25 mouse cellular contexts compared by ENCODE assay signal in genomic region chr10:122765992-122766391, GRCm38 (mm10).
DNase-seq lines count a peak whose midpoint lies in the region; ATAC-seq and TF ChIP-seq lines count a peak whose summit lies in the region.
"Had no signal": no experiment of that assay in that cellular context is flagged by ENCODE, and none has a peak within 500 bp of the region (broad histone marks: within the 10 kb centered on the region; RNA-seq: fewer than 3 reads in every experiment).

No protein-coding gene starts in this region.

- intact Hi-C loops in heart, adult 2 months (cut with DNase I), result loop anchor here (10.0 kb wide), 1 partner anchor 91 kb away; the partner anchor contains the start of gene Ppm1h
- intact Hi-C loops in heart, postnatal 36 days (cut with DNase I), result no loop called here

- 29% methylated on average over 8 of the region's 8 CpGs for WGBS in heart, adult 2 months
- WGBS in heart, postnatal 0 days, result 21% methylated on average over 8 of the region's 8 CpGs
- WGBS in heart, embryonic 11.5 days (ENCODE audit: insufficient replicate concordance), result 39% methylated on average over 8 of the region's 8 CpGs
- WGBS in lung, embryonic 15.5 days, result 22% methylated on average over 8 of the region's 8 CpGs

- H3K27ac ChIP-seq in heart, adult 2 months, result peak overlapping the region; percentile 80
- peak overlapping the region; percentile 9; the same call in 1 of the 2 replicates for H3K27ac ChIP-seq in heart, postnatal 0 days (ENCODE audit: low read depth)
- no peak overlapping the region for H3K27ac ChIP-seq in heart, embryonic 11.5 days (ENCODE audit: low read depth, low read length)
- 0 out of 2 replicates have a peak overlapping the region, but pooled peaks have one; percentile 19 for H3K27ac ChIP-seq in lung, embryonic 15.5 days
- H3K27ac ChIP-seq: embryonic facial prominence, embryonic 10.5 days; embryonic facial prominence, embryonic 15.5 days; hindbrain, embryonic 12.5 days; hindbrain, postnatal 0 days; intestine, embryonic 15.5 days; limb, embryonic 13.5 days; midbrain, embryonic 12.5 days; neural tube, embryonic 13.5 days; stomach, postnatal 0 days had no signal

- H3K9me3 ChIP-seq in heart, postnatal 0 days (replicated peaks; ENCODE audit: control insufficient read depth, low read length), result no peaks in the 10 kb centered on the region
- H3K9me3 ChIP-seq in heart, embryonic 11.5 days (replicated peaks; ENCODE audit: control insufficient read depth, low read length), result no peaks in the 10 kb centered on the region
- H3K9me3 ChIP-seq in lung, embryonic 15.5 days, result no peaks in the 10 kb centered on the region
- H3K9me3 ChIP-seq: embryonic facial prominence, embryonic 10.5 days; embryonic facial prominence, embryonic 15.5 days; hindbrain, embryonic 12.5 days; intestine, embryonic 15.5 days; limb, embryonic 13.5 days; midbrain, embryonic 12.5 days; neural tube, embryonic 13.5 days had no signal

- no peaks in the 10 kb centered on the region for H3K79me2 ChIP-seq in heart, adult 2 months (replicated peaks; ENCODE audit: control insufficient read depth, insufficient read depth, low read length)

- TF ChIP-seq EP300 in heart, adult 2 months (IDR thresholded peaks at IDR 0.05; ENCODE audit: insufficient read depth, low read depth, low read length), result no peak
- no peak for TF ChIP-seq EP300 in heart, postnatal 0 days (IDR thresholded peaks at IDR 0.05; ENCODE audit: low read depth)

- ATAC-seq in heart, postnatal 0 days (ENCODE audit: insufficient read depth, low read depth), result peak; percentile 54
- ATAC-seq in heart, embryonic 11.5 days (replicated peaks; ENCODE audit: insufficient number of reproducible peaks, low FRiP score, low TSS enrichment), result no peak
- ATAC-seq in lung, embryonic 15.5 days (ENCODE audit: borderline replicate concordance, extremely low read depth, low FRiP score, low TSS enrichment), result no peak
- ATAC-seq: forebrain, embryonic 14.5 days; hindbrain, postnatal 0 days had no signal

- peaks cover 7% of the 10 kb centered on the region for H3K4me1 ChIP-seq in heart, adult 2 months (ENCODE audit: control insufficient read depth, insufficient read depth, low read length)
- peaks cover 16% of the 10 kb centered on the region for H3K4me1 ChIP-seq in heart, postnatal 0 days (ENCODE audit: control insufficient read depth, insufficient read depth)
- H3K4me1 ChIP-seq in heart, embryonic 11.5 days (ENCODE audit: control insufficient read depth, insufficient read depth, low read length), result peaks cover 33% of the 10 kb centered on the region
- peaks cover 20% of the 10 kb centered on the region for H3K4me1 ChIP-seq in lung, embryonic 15.5 days
- H3K4me1 ChIP-seq: midbrain, embryonic 12.5 days had no signal

- H3K27me3 ChIP-seq in heart, adult 2 months (ENCODE audit: control insufficient read depth, insufficient read depth, low read length), result no peaks in the 10 kb centered on the region
- no peaks in the 10 kb centered on the region for H3K27me3 ChIP-seq in heart, postnatal 0 days (ENCODE audit: control insufficient read depth, insufficient read depth, low read length)
- no peaks in the 10 kb centered on the region; the same call in 1 of the 2 replicates for H3K27me3 ChIP-seq in heart, embryonic 11.5 days (ENCODE audit: control insufficient read depth, insufficient read depth, low read length)
- no peaks in the 10 kb centered on the region for H3K27me3 ChIP-seq in lung, embryonic 15.5 days
- H3K27me3 ChIP-seq: embryonic facial prominence, embryonic 15.5 days; hindbrain, embryonic 12.5 days; intestine, embryonic 15.5 days; midbrain, embryonic 12.5 days; neural tube, embryonic 13.5 days had no signal

- no peak for TF ChIP-seq POLR2A in heart, adult 2 months (IDR thresholded peaks at IDR 0.05; ENCODE audit: insufficient read depth, low read depth, low read length)

- TF ChIP-seq CTCF in heart, adult 2 months (IDR thresholded peaks at IDR 0.05), result no peak
- TF ChIP-seq CTCF in heart, postnatal 0 days (IDR thresholded peaks at IDR 0.05; ENCODE audit: low read depth), result no peak

- no peak overlapping the region for H3K9ac ChIP-seq in heart, adult 2 months (ENCODE audit: low read depth, low read length)
- H3K9ac ChIP-seq in heart, postnatal 0 days (replicated peaks; ENCODE audit: low read depth, low read length), result no peak overlapping the region
- no peak overlapping the region for H3K9ac ChIP-seq in heart, embryonic 11.5 days (ENCODE audit: low read depth, low read length)
- H3K9ac ChIP-seq in lung, embryonic 15.5 days, result no peak overlapping the region
- H3K9ac ChIP-seq: embryonic facial prominence, embryonic 15.5 days; hindbrain, embryonic 12.5 days; intestine, embryonic 15.5 days; limb, embryonic 13.5 days; midbrain, embryonic 12.5 days; neural tube, embryonic 13.5 days had no signal

- DNase-seq in heart, adult 2 months, result no peak
- no peak for DNase-seq in heart, postnatal 36 days
- no peak for DNase-seq in heart, postnatal 0 days (ENCODE audit: low spot score)
- DNase-seq in lung, postnatal 4 days, result no peak
- no peak for DNase-seq in frontal cortex, postnatal 14 days (ENCODE audit: low spot score in 2 of 2)
- DNase-seq: adrenal gland, postnatal 25 days; B cell, adult 2 months; cerebellum, adult 18-20 months; cerebellum, postnatal 10 days; right cerebral cortex, postnatal 4 days; thymus, adult 18-20 months; thymus, postnatal 25 days had no signal

- 0 out of 2 replicates have a peak overlapping the region, but pooled peaks have one; percentile 21 for H3K4me2 ChIP-seq in heart, postnatal 0 days (ENCODE audit: low read depth, low read length)
- no peak overlapping the region for H3K4me2 ChIP-seq in heart, embryonic 11.5 days
- no peak overlapping the region for H3K4me2 ChIP-seq in lung, embryonic 15.5 days
- H3K4me2 ChIP-seq: embryonic facial prominence, embryonic 15.5 days; hindbrain, embryonic 12.5 days; intestine, embryonic 15.5 days; limb, embryonic 13.5 days; liver, embryonic 11.5 days; midbrain, embryonic 12.5 days; neural tube, embryonic 13.5 days had no signal

- H3K36me3 ChIP-seq in heart, adult 2 months (ENCODE audit: control insufficient read depth, insufficient read depth, low read length), result peaks cover 3% of the 10 kb centered on the region; the same call in 1 of the 2 replicates
- no peaks in the 10 kb centered on the region for H3K36me3 ChIP-seq in heart, postnatal 0 days (replicated peaks; ENCODE audit: control insufficient read depth, insufficient read depth, low read length)
- H3K36me3 ChIP-seq in heart, embryonic 11.5 days (ENCODE audit: control insufficient read depth, insufficient read depth, low read length), result no peaks in the 10 kb centered on the region
- H3K36me3 ChIP-seq in lung, embryonic 15.5 days, result no peaks in the 10 kb centered on the region
- H3K36me3 ChIP-seq: embryonic facial prominence, embryonic 10.5 days; embryonic facial prominence, embryonic 15.5 days; hindbrain, embryonic 12.5 days; intestine, embryonic 15.5 days; limb, embryonic 13.5 days; midbrain, embryonic 12.5 days; neural tube, embryonic 13.5 days had no signal

- no peak overlapping the region for H3K4me3 ChIP-seq in heart, adult 2 months
- no peak overlapping the region for H3K4me3 ChIP-seq in heart, postnatal 0 days (ENCODE audit: low read depth, low read length)
- H3K4me3 ChIP-seq in heart, embryonic 11.5 days (ENCODE audit: low read depth, low read length), result no peak overlapping the region
- H3K4me3 ChIP-seq in lung, embryonic 15.5 days, result no peak overlapping the region
- H3K4me3 ChIP-seq: embryonic facial prominence, embryonic 10.5 days; embryonic facial prominence, embryonic 15.5 days; hindbrain, embryonic 12.5 days; intestine, embryonic 15.5 days; limb, embryonic 13.5 days; midbrain, embryonic 12.5 days; neural tube, embryonic 13.5 days had no signal
